Mouse (Mus musculus) CH12.LX (cell line): ENCODE data around the gene March10. TPM values are rescaled to one million over a fixed set of nuclear protein-coding genes. Genes with fewer than 3 reads are reported as not detected.

Experiments used
- DNase-seq: peaks from one replicate; pipeline ENCODE4 v3.0.0-alpha.2; 2013; ENCODE audit errors: extremely low read depth
- H3K27ac ChIP-seq: 2 replicates; pipeline ENCODE4 v1.5.1; 2012; ENCODE audit warnings: low read depth, mild to moderate bottlenecking, control low read depth, moderate library complexity; ENCODE audit not compliant: insufficient read depth
- H3K27me3 ChIP-seq: replicated peaks from 2 replicates; pipeline ENCODE3; 2012; ENCODE audit warnings: inconsistent platforms
- H3K36me3 ChIP-seq, 2 experiments: replicated peaks in 1 of 2; 2 replicates each; pipeline versions ENCODE3 to v1.6.1; 2012; ENCODE audit warnings: inconsistent platforms in 1 of 2, low read length in 1 of 2, mild to moderate bottlenecking in 1 of 2, mixed read lengths in 1 of 2, moderate library complexity in 1 of 2; ENCODE audit not compliant: control insufficient read depth in 1 of 2, insufficient read depth in 1 of 2
- H3K4me1 ChIP-seq, 2 experiments: 2 replicates each; pipeline ENCODE4 v1.6.1; 2012; ENCODE audit warnings: inconsistent platforms in 1 of 2, moderate library complexity in 1 of 2; ENCODE audit not compliant: insufficient read depth in 2 of 2, control insufficient read depth in 1 of 2
- H3K4me2 ChIP-seq: 2 replicates; pipeline ENCODE4 v1.6.1; 2012; ENCODE audit warnings: low read depth, mild to moderate bottlenecking, control low read depth; ENCODE audit not compliant: poor library complexity, insufficient read depth, severe bottlenecking
- H3K4me3 ChIP-seq, 3 experiments: fragments of 150-350 bp in 1 of 3; sonication (generic) in 1 of 3; replicated peaks in 1 of 3; 2 replicates each; pipeline versions ENCODE3 to v1.5.1; 2011 to 2012; ENCODE audit warnings: low read depth in 2 of 3, low read length in 2 of 3, mild to moderate bottlenecking in 2 of 3, moderate library complexity in 2 of 3, control low read depth in 1 of 3, improper control_type of control experiment in 1 of 3, inconsistent platforms in 1 of 3, mixed read lengths in 1 of 3; ENCODE audit not compliant: poor library complexity in 1 of 3
- H3K79me2 ChIP-seq: replicated peaks from 2 replicates; pipeline ENCODE4 v1.6.1; 2012; ENCODE audit warnings: mild to moderate bottlenecking, moderate library complexity; ENCODE audit not compliant: control insufficient read depth, poor library complexity, insufficient read depth, severe bottlenecking; ENCODE audit errors: extremely low read depth
- H3K9ac ChIP-seq: 2 replicates; pipeline ENCODE4 v1.6.1; 2012; ENCODE audit warnings: low read depth, mild to moderate bottlenecking, control low read depth, moderate library complexity; ENCODE audit not compliant: insufficient read depth
- H3K9me3 ChIP-seq: replicated peaks from 2 replicates; pipeline ENCODE3; 2012; ENCODE audit warnings: low read length, inconsistent platforms, mixed read lengths
- ZNF384 ChIP-seq: IDR thresholded peaks from 2 replicates; pipeline ENCODE4 v1.6.1; 2012; ENCODE audit warnings: low read depth, low read length, improper control_type of control experiment, inconsistent platforms
- dilution Hi-C: fragments of 300-500 bp; cut with MboI; formaldehyde crosslinking; loops from 2 replicates; pipeline ENCODE4 v1.14.3; 2020; ENCODE audit warnings: low sequenced_read_pairs; ENCODE audit not compliant: extremely low pct_unique_long_range_greater_than_20kb, extremely low pct_ligation_motif_present
- in situ Hi-C: fragments of 300-500 bp; cut with MboI; formaldehyde crosslinking; loops from 3 replicates; pipeline ENCODE4 v1.14.3; 2019; ENCODE audit warnings: low sequenced_read_pairs, low pct_ligation_motif_present, low pct_unique_long_range_greater_than_20kb, mixed read lengths
- polyA plus RNA-seq: library from polyadenylated mRNA; unstranded; fragments of >175 nt; gene quantifications from 2 replicates; pipeline ENCODE4 v1.2.1, GENCODE M21; 2012; ENCODE audit warnings: low read depth; ENCODE audit not compliant: insufficient read length
- total RNA-seq, 2 experiments: library from RNA; depleted of rRNA; stranded (reverse); fragments of 300-350 nt in 1 of 2; fragments of >200 nt in 1 of 2; gene quantifications; 2 replicates each; pipeline ENCODE4 v1.2.3; 2012 to 2014

March10 gene
- total and polyA plus RNA-seq, 3 experiments, result not detected

DNA sequence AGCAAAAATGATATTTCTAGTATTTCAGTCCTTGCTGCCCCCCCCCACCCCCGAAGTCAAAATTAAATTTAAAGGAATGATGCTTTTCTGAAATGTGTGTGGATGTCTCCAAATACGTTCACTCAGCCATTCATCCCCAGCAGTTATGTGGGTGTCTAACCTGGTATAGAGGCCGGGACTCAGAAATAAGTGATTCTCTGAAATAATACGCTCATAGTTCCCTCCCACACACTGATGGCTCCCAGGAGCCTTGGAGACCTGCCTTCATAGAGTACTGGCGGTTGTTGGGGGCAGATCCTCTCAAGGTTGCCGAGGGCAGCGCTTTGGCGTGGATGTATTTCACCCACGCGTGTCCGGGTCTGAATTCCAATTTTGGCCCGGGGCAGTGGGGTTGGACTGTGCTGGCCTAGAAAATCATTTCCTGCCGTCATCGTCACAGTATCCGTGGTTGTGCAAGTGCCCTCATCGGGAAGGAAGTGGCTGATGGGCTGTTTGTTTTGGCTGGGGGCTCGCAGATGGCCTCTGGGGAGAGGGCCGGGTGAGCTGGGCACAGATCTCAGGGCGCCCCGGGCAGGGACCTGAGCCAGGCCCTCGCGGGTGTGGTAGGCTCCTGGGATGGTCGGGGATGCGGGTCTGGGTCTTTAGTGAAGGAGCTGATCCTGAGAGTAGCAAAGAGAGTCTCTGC lies 145.1 kb downstream of the March10 start:
- in situ Hi-C loops (no loop called here), dilution Hi-C loops (no loop called here)
- H3K9ac ChIP-seq, result no peak overlapping the region
- no peak overlapping the region for H3K4me2 ChIP-seq
- H3K27ac ChIP-seq, result no peak overlapping the region
- no peaks in the 10 kb centered on the region for H3K79me2 ChIP-seq
- H3K4me1 ChIP-seq, result peaks cover 0 to 3% of the 10 kb centered on the region in 2 experiments; a peak in 1 of 4 replicates
- no peak for DNase-seq
- no peaks in the 10 kb centered on the region for H3K9me3 ChIP-seq
- no peaks in the 10 kb centered on the region for H3K36me3 ChIP-seq
- TF ChIP-seq ZNF384, result no peak
- H3K4me3 ChIP-seq, result no peak overlapping the region
- H3K27me3 ChIP-seq, result no peaks in the 10 kb centered on the region

Other genes with a start within 250 kb of the March10 start
- under 0.01 and 0.25 TPM in 2 replicates for gene Mrc2, start 164.1 kb downstream of the March10 start, total RNA-seq (2012; rRNA removed)
- 0.04 and 0.09 TPM in 2 replicates for gene Mrc2, start 164.1 kb downstream of the March10 start, total RNA-seq (2014; rRNA removed)
- 0.10 and 0.19 TPM in 2 replicates for gene Mrc2, start 164.1 kb downstream of the March10 start, polyA plus RNA-seq
- gene Tanc2, start 133.3 kb upstream of the March10 start, total RNA-seq (2012; rRNA removed), result 2.6 and 2.7 TPM in 2 replicates
- gene Tanc2, start 133.3 kb upstream of the March10 start, total RNA-seq (2014; rRNA removed), result 2.6 and 3.2 TPM in 2 replicates
- gene Tanc2, start 133.3 kb upstream of the March10 start, polyA plus RNA-seq, result 7.9 and 10.4 TPM in 2 replicates